23 mouse cellular contexts compared by ENCODE assay signal in genomic region chr6:120798905-120799304, GRCm38 (mm10). TPM values are rescaled to one million over a fixed set of nuclear protein-coding genes. Genes with fewer than 3 reads are reported as not detected.
"Had no signal": no experiment of that assay in that cellular context is flagged by ENCODE, and none has a peak within 500 bp of the region (broad histone marks: within the 10 kb centered on the region; RNA-seq: fewer than 3 reads in every experiment).

No protein-coding gene starts in this region.

- H3K9me3 ChIP-seq: limb, embryonic 10.5 days; limb, embryonic 13.5 days; liver, embryonic 12.5 days; liver, embryonic 15.5 days; lung, embryonic 15.5 days; megakaryocyte, embryonic 14.5 days; midbrain, embryonic 10.5 days; midbrain, embryonic 13.5 days; neural tube, embryonic 13.5 days had no signal

- H3K4me2 ChIP-seq: limb, embryonic 13.5 days; liver, embryonic 12.5 days; liver, embryonic 15.5 days; lung, embryonic 15.5 days; midbrain, embryonic 13.5 days; neural tube, embryonic 13.5 days had no signal

- H3K27me3 ChIP-seq: limb, embryonic 13.5 days; liver, embryonic 12.5 days; liver, embryonic 15.5 days; lung, embryonic 15.5 days; megakaryocyte, embryonic 14.5 days; midbrain, embryonic 13.5 days; neural tube, embryonic 13.5 days had no signal

- H3K9ac ChIP-seq: limb, embryonic 13.5 days; liver, embryonic 12.5 days; liver, embryonic 15.5 days; lung, embryonic 15.5 days; midbrain, embryonic 13.5 days; neural tube, embryonic 13.5 days had no signal

- H3K4me3 ChIP-seq: limb, embryonic 10.5 days; limb, embryonic 13.5 days; liver, embryonic 12.5 days; liver, embryonic 15.5 days; lung, embryonic 15.5 days; megakaryocyte, embryonic 14.5 days; midbrain, embryonic 10.5 days; midbrain, embryonic 13.5 days; myocyte; neural tube, embryonic 13.5 days had no signal

- H3K4me1 ChIP-seq: limb, embryonic 10.5 days; limb, embryonic 13.5 days; lung, embryonic 15.5 days; midbrain, embryonic 10.5 days; midbrain, embryonic 13.5 days; neural tube, embryonic 13.5 days had no signal

- DNase-seq: kidney, adult 18-20 months; kidney, adult 9 months; kidney, postnatal 14 days; kidney, postnatal 4 days; layer of hippocampus, postnatal 36 days; liver; lung, adult 18-20 months; lung, postnatal 10 days; lung, postnatal 36 days; thymus, adult 18-20 months; thymus, postnatal 36 days had no signal

- ATAC-seq: liver, embryonic 12.5 days; midbrain, embryonic 13.5 days; midbrain, embryonic 16.5 days had no signal

- H3K27ac ChIP-seq: limb, embryonic 10.5 days; limb, embryonic 13.5 days; liver, embryonic 12.5 days; liver, embryonic 15.5 days; lung, embryonic 15.5 days; midbrain, embryonic 10.5 days; midbrain, embryonic 13.5 days; neural tube, embryonic 13.5 days had no signal

RNA-seq across cellular contexts. Expression of gene Slc25a18, which starts 25.5 kb away (rescaled TPM):
- polyA plus RNA-seq: lung, embryonic 15.5 days; urinary bladder, adult 2 months had no signal
